ENCODE assay signal across 8 mouse cellular contexts in genomic region chr2:181483562-181484318, GRCm38 (mm10). TPM values are rescaled to one million over a fixed set of nuclear protein-coding genes. Genes with fewer than 3 reads are reported as not detected.
DNase-seq lines count a peak whose midpoint lies in the region; ATAC-seq and TF ChIP-seq lines count a peak whose summit lies in the region.

No protein-coding gene starts in this region.

- H3K27me3 ChIP-seq in heart, postnatal 0 days (ENCODE audit: control insufficient read depth, insufficient read depth, low read length): no peaks in the 10 kb centered on the region
- no peaks in the 10 kb centered on the region for H3K27me3 ChIP-seq in limb, embryonic 13.5 days

- peaks cover 18% of the 10 kb centered on the region; the same call in 1 of the 2 replicates for H3K4me1 ChIP-seq in heart, postnatal 0 days (ENCODE audit: control insufficient read depth, insufficient read depth)
- H3K4me1 ChIP-seq in limb, embryonic 13.5 days: peaks cover 24% of the 10 kb centered on the region

- peak overlapping the region; percentile 20 for H3K4me3 ChIP-seq in heart, postnatal 0 days (ENCODE audit: low read depth, low read length)
- no peak overlapping the region for H3K4me3 ChIP-seq in limb, embryonic 13.5 days

- H3K4me2 ChIP-seq in heart, postnatal 0 days (ENCODE audit: low read depth, low read length): peak overlapping the region; percentile 52
- no peak overlapping the region; the same call in 1 of the 2 replicates for H3K4me2 ChIP-seq in limb, embryonic 13.5 days (replicated peaks)

- peak; percentile 56 for TF ChIP-seq CTCF in heart, postnatal 0 days (IDR thresholded peaks at IDR 0.05; ENCODE audit: low read depth)

- no peaks in the 10 kb centered on the region for H3K36me3 ChIP-seq in heart, postnatal 0 days (replicated peaks; ENCODE audit: control insufficient read depth, insufficient read depth, low read length)
- H3K36me3 ChIP-seq in limb, embryonic 13.5 days: no peaks in the 10 kb centered on the region

- peak overlapping the region; percentile 41; the same call in 1 of the 2 replicates for H3K9ac ChIP-seq in heart, postnatal 0 days (replicated peaks; ENCODE audit: low read depth, low read length)
- H3K9ac ChIP-seq in limb, embryonic 13.5 days: 0 out of 2 replicates have a peak overlapping the region, but pooled peaks have one; percentile 13

- peak; percentile 63; the same call in 1 of the 2 replicates for TF ChIP-seq EP300 in heart, postnatal 0 days (IDR thresholded peaks at IDR 0.05; ENCODE audit: low read depth)

- DNase-seq in thymus, postnatal 25 days: peak; percentile 21
- no peak for DNase-seq in thymus, postnatal 10 days (ENCODE audit: low spot score in 2 of 2)
- peak; percentile 59 for DNase-seq in cerebellum, adult 8-10 months
- peak; percentile 72 for DNase-seq in heart, postnatal 0 days (ENCODE audit: low spot score)
- no peak for DNase-seq in layer of hippocampus, adult 11-12 months (ENCODE audit: low spot score)
- DNase-seq in adipocyte (ENCODE audit: low spot score): no peak

- WGBS in heart, postnatal 0 days: 27% methylated on average over 7 of the region's 7 CpGs
- 37% methylated on average over 7 of the region's 7 CpGs for WGBS in limb, embryonic 13.5 days

- H3K27ac ChIP-seq in heart, postnatal 0 days (ENCODE audit: low read depth): peak overlapping the region; percentile 67
- no peak overlapping the region for H3K27ac ChIP-seq in limb, embryonic 13.5 days

- ATAC-seq in heart, postnatal 0 days (ENCODE audit: insufficient read depth, low read depth): peak; percentile 50
- no peak for ATAC-seq in limb, embryonic 13.5 days (ENCODE audit: low FRiP score, low read depth)
- ATAC-seq in neutrophil, adult 5-6 weeks (ENCODE audit: extremely low read depth, insufficient number of reproducible peaks, low FRiP score, poor library complexity, severe bottlenecking): peak; percentile 55

- no peaks in the 10 kb centered on the region for H3K9me3 ChIP-seq in heart, postnatal 0 days (replicated peaks; ENCODE audit: control insufficient read depth, low read length)
- H3K9me3 ChIP-seq in limb, embryonic 13.5 days: no peaks in the 10 kb centered on the region

RNA-seq across cellular contexts. Expression of gene Abhd16b, which starts 9.3 kb away (rescaled TPM):
- total RNA-seq in heart, postnatal 0 days (2014; rRNA removed; ENCODE audit: low replicate concordance): not detected in 2 replicates
- polyA plus RNA-seq in heart, postnatal 0 days (2015; fragmentation: Nextera tagmentation; extraction: Ambion mirVana): 0.16 TPM in 1 of 2 replicates, not detected in the other
- 0.08 and 0.18 TPM in 2 replicates for polyA plus RNA-seq in limb, embryonic 13.5 days (2015; fragmentation: Nextera tagmentation; extraction: Ambion mirVana)
- 0.35 TPM in 1 of 2 replicates, not detected in the other for total RNA-seq in neutrophil, adult 5-6 weeks (2017)

RNA-seq across cellular contexts. Expression of gene Tpd52l2, which starts 13.2 kb away (rescaled TPM):
- 58.2 and 82.3 TPM in 2 replicates for total RNA-seq in heart, postnatal 0 days (2014; rRNA removed; ENCODE audit: low replicate concordance)
- polyA plus RNA-seq in heart, postnatal 0 days (2015; fragmentation: Nextera tagmentation; extraction: Ambion mirVana): 101 and 103 TPM in 2 replicates
- polyA plus RNA-seq in limb, embryonic 13.5 days (2015; fragmentation: Nextera tagmentation; extraction: Ambion mirVana): 162 and 169 TPM in 2 replicates
- 54.2 and 61.4 TPM in 2 replicates for total RNA-seq in neutrophil, adult 5-6 weeks (2017)

RNA-seq across cellular contexts. Expression of gene Zbtb46, which starts 24.5 kb away (rescaled TPM):
- total RNA-seq in heart, postnatal 0 days (2014; rRNA removed; ENCODE audit: low replicate concordance): 13.3 and 18.4 TPM in 2 replicates
- polyA plus RNA-seq in heart, postnatal 0 days (2015; fragmentation: Nextera tagmentation; extraction: Ambion mirVana): 6.7 and 7.5 TPM in 2 replicates
- 5.7 and 6.1 TPM in 2 replicates for polyA plus RNA-seq in limb, embryonic 13.5 days (2015; fragmentation: Nextera tagmentation; extraction: Ambion mirVana)
- total RNA-seq in neutrophil, adult 5-6 weeks (2017): 0.74 and 1.0 TPM in 2 replicates

RNA-seq across cellular contexts. Expression of gene Dnajc5, which starts 36.5 kb away (rescaled TPM):
- total RNA-seq in heart, postnatal 0 days (2014; rRNA removed; ENCODE audit: low replicate concordance): 146 and 190 TPM in 2 replicates
- 60.0 and 72.6 TPM in 2 replicates for polyA plus RNA-seq in heart, postnatal 0 days (2015; fragmentation: Nextera tagmentation; extraction: Ambion mirVana)
- polyA plus RNA-seq in limb, embryonic 13.5 days (2015; fragmentation: Nextera tagmentation; extraction: Ambion mirVana): 101 and 102 TPM in 2 replicates
- total RNA-seq in neutrophil, adult 5-6 weeks (2017): 81.3 and 85.7 TPM in 2 replicates

Comparison
In these comparisons a context has a peak if more than half of its experiments do, and no peak if none do; other contexts are left out.
1. DNase-seq: peak in thymus, postnatal 25 days (single experiment), cerebellum, adult 8-10 months (single experiment) and heart, postnatal 0 days (single experiment); none in thymus, postnatal 10 days (0 of 2), layer of hippocampus, adult 11-12 months (single experiment) and adipocyte (single experiment).